Mouse (Mus musculus) spleen, embryonic (tissue): ENCODE measurements around the gene Ilf3.

ENCODE experiments used
- CTCF ChIA-PET: fragments of 350-600 bp; sonication (Branson Sonifier 250); formaldehyde crosslinking; loops from one replicate; lab custom pipeline; 2022; lab: Charles Lee

Ilf3 gene

GRCm38 (mm10) chr9:21367357-21368111 lies at the start of gene Ilf3:
Gene Ilf3, plus strand, starts transcription at chr9:21367871.
- CTCF ChIA-PET: interaction anchor here (0.6 to 1.0 kb wide), 5 partner anchors 13 to 655 kb away, joined by 3 to 10 read pairs (median 4); no protein-coding TSS in a partner anchor

GRCm38 (mm10) chr9:21318792-21319191 lies 48.9 kb upstream of the Ilf3 start:
- CTCF ChIA-PET: no interaction called here

GRCm38 (mm10) chr9:21319503-21319902 lies 48.2 kb upstream of the Ilf3 start:
- CTCF ChIA-PET: no interaction called here

- CTCF ChIA-PET: no interaction called here
Observed at GRCm38 (mm10) chr9:21320280-21320618, 47.4 kb upstream of the Ilf3 start.

- CTCF ChIA-PET: interaction anchor here (1.0 kb wide), 1 partner anchor 12 kb away, joined by 4 read pairs; no protein-coding TSS in a partner anchor
Observed at GRCm38 (mm10) chr9:21320619-21321512, 46.8 kb upstream of the Ilf3 start, which contains the start of gene Slc44a2. Gene Slc44a2, plus strand, starts transcription at chr9:21320698.

GRCm38 (mm10) chr9:21321513-21321835 lies 46.2 kb upstream of the Ilf3 start:
- CTCF ChIA-PET: interaction anchor here (1.0 kb wide), 1 partner anchor 11 kb away, joined by 4 read pairs; no protein-coding TSS in a partner anchor

- CTCF ChIA-PET: no interaction called here
Observed at GRCm38 (mm10) chr9:21322211-21322916, 45.3 kb upstream of the Ilf3 start.

GRCm38 (mm10) chr9:21322917-21323297 lies 44.8 kb upstream of the Ilf3 start:
- CTCF ChIA-PET: interaction anchor here (0.9 kb wide), 1 partner anchor 9 kb away, joined by 7 read pairs; no protein-coding TSS in a partner anchor

- CTCF ChIA-PET: interaction anchor here (1.1 kb wide), 1 partner anchor 13 kb away, joined by 3 read pairs; no protein-coding TSS in a partner anchor
Observed at GRCm38 (mm10) chr9:21324269-21324668, 43.4 kb upstream of the Ilf3 start.

GRCm38 (mm10) chr9:21327569-21327968 lies 40.1 kb upstream of the Ilf3 start:
- CTCF ChIA-PET: interaction anchor here (0.6 to 1.5 kb wide), 2 partner anchors 13 to 27 kb away, joined by 3 to 5 read pairs; no protein-coding TSS in a partner anchor

- CTCF ChIA-PET: interaction anchor here (0.6 to 0.9 kb wide), 2 partner anchors 9 to 27 kb away, joined by 3 read pairs; no protein-coding TSS in a partner anchor
Observed at GRCm38 (mm10) chr9:21328041-21328440, 39.6 kb upstream of the Ilf3 start.

GRCm38 (mm10) chr9:21329041-21329440 lies 38.6 kb upstream of the Ilf3 start:
- CTCF ChIA-PET: no interaction called here

- CTCF ChIA-PET: interaction anchor here (0.6 kb wide), 1 partner anchor 37 kb away, joined by 11 read pairs; no protein-coding TSS in a partner anchor
Observed at GRCm38 (mm10) chr9:21329699-21330289, 37.9 kb upstream of the Ilf3 start.

- CTCF ChIA-PET: interaction anchor here (0.6 kb wide), 2 partner anchors 29 to 138 kb away, joined by 3 read pairs; no protein-coding TSS in a partner anchor
Observed at GRCm38 (mm10) chr9:21331365-21332140, 36.1 kb upstream of the Ilf3 start.

GRCm38 (mm10) chr9:21332161-21333061 lies 35.3 kb upstream of the Ilf3 start:
- CTCF ChIA-PET: interaction anchor here (0.6 to 1.1 kb wide), 5 partner anchors 11 to 192 kb away, joined by 3 to 4 read pairs (median 3); no protein-coding TSS in a partner anchor

- CTCF ChIA-PET: interaction anchor here (0.6 to 0.7 kb wide), 2 partner anchors 64 to 435 kb away, joined by 3 to 6 read pairs; partner anchors contain the start of gene Eif3g
Observed at GRCm38 (mm10) chr9:21333523-21333922, 34.1 kb upstream of the Ilf3 start.

GRCm38 (mm10) chr9:21334747-21335146 lies 32.9 kb upstream of the Ilf3 start:
- CTCF ChIA-PET: interaction anchor here (0.9 to 1.2 kb wide), 3 partner anchors 20 to 22 kb away, joined by 3 to 4 read pairs (median 3); no protein-coding TSS in a partner anchor

- CTCF ChIA-PET: interaction anchor here (0.9 to 1.2 kb wide), 3 partner anchors 20 to 22 kb away, joined by 3 to 4 read pairs (median 3); no protein-coding TSS in a partner anchor
Observed at GRCm38 (mm10) chr9:21335391-21335790, 32.3 kb upstream of the Ilf3 start.
